Mouse (Mus musculus) neural tube, embryonic 11.5 days (tissue): ENCODE measurements around the gene Elfn2. TPM values are rescaled to one million over a fixed set of nuclear protein-coding genes. Genes with fewer than 3 reads are reported as not detected.

ENCODE experiments used
- ATAC-seq: fragments of 200-750 bp; cut with Nextera tagmentation; 2 replicates; pipeline ENCODE4 v1.8.0; 2017; ENCODE audit warnings: moderate number of reproducible peaks, mild to moderate bottlenecking, moderate TSS enrichment, moderate library complexity; ENCODE audit not compliant: insufficient read depth, low FRiP score, low TSS enrichment
- DNase-seq: peaks from one replicate; pipeline ENCODE4 v3.0.0-alpha.2; 2015; ENCODE audit warnings: low spot score
- H3K27ac ChIP-seq: fragments of 300-500 bp; sonication (generic); 2 replicates; pipeline ENCODE4 v1.5.1; 2014; ENCODE audit warnings: low read depth, mild to moderate bottlenecking, low read length
- H3K27me3 ChIP-seq: fragments of 300-500 bp; sonication (generic); 2 replicates; pipeline ENCODE4 v1.6.1; 2014; ENCODE audit warnings: mild to moderate bottlenecking, low read length, mixed read lengths; ENCODE audit not compliant: control insufficient read depth, insufficient read depth
- H3K36me3 ChIP-seq: fragments of 300-500 bp; sonication (generic); 2 replicates; pipeline ENCODE4 v1.6.1; 2014; ENCODE audit warnings: mild to moderate bottlenecking, low read length, moderate library complexity, mixed read lengths; ENCODE audit not compliant: control insufficient read depth, insufficient read depth
- H3K4me1 ChIP-seq: fragments of 300-500 bp; sonication (generic); 2 replicates; pipeline ENCODE4 v1.6.1; 2014; ENCODE audit warnings: low read length, mixed read lengths; ENCODE audit not compliant: control insufficient read depth, insufficient read depth
- H3K4me2 ChIP-seq: fragments of 300-500 bp; sonication (generic); 2 replicates; pipeline ENCODE4 v1.6.1; 2014; ENCODE audit warnings: low read depth, mild to moderate bottlenecking, moderate library complexity
- H3K4me3 ChIP-seq: fragments of 300-500 bp; sonication (generic); 2 replicates; pipeline ENCODE4 v1.5.1; 2014; ENCODE audit warnings: low read depth, low read length
- H3K9ac ChIP-seq: fragments of 300-500 bp; sonication (generic); 2 replicates; pipeline ENCODE4 v1.6.1; 2014; ENCODE audit warnings: mild to moderate bottlenecking, low read length
- H3K9me3 ChIP-seq: fragments of 300-500 bp; sonication (generic); 2 replicates; pipeline ENCODE4 v1.6.1; 2016; ENCODE audit warnings: low read length; ENCODE audit not compliant: control insufficient read depth
- WGBS: fragments of 180-500 bp; shearing (Covaris S2); extraction: QIAGEN DNeasy Blood & Tissue Kit; methylation state at CpG from one replicate; pipeline ENCODE4 v1.1.7; 2014; 5-methylcytosine and 5-hydroxymethylcytosine counted together
- polyA plus RNA-seq: library from polyadenylated mRNA; unstranded; fragments of >200 nt; fragmentation: Nextera tagmentation; extraction: Ambion mirVana; gene quantifications from 2 replicates; pipeline ENCODE4 v1.2.1, GENCODE M21; 2014

The Elfn2 gene
- polyA plus RNA-seq, 1 experiment from 2014 or later: 0.15 TPM

DNA sequence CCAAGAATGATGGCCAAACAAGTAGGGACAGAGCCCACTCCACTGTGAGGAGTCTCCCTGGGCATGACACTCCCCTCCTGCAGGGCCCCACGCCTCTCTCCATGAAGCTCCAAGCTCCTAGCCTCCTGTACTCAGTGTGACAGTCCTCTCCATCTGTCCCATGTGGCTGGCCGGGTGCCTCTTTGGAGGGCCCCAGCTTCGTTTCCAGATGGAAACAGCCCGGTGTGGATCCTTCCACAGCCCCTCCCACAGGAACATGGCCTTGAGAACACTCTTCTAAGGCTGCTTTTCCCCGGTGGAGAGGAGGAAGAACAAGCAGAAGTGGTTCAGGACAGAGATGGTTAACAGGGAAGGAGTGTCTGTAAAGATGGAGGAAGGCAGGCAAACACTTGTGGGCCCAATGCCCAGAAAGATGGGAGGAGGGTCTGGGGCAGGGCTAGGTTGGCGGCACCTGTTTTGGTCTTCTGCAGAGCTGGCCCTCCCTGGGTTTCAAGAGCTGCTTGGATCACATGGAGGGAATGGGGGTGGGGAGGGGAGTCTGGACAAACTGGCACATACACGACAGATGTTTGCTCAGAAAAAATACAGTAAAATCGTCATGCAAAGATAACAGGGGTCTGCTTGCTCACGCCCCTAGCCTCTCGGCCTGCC, 49.2 kb downstream of the Elfn2 start:
- H3K27ac ChIP-seq: no peak overlapping the region
- ATAC-seq (no peak), DNase-seq (no peak)
- no peak overlapping the region for H3K4me2 ChIP-seq
- H3K27me3 ChIP-seq: peaks cover 33% of the 10 kb centered on the region
- H3K36me3 ChIP-seq: no peaks in the 10 kb centered on the region
- WGBS: 76% methylated on average over 10 of the region's 10 CpGs
- no peak overlapping the region for H3K4me3 ChIP-seq
- no peaks in the 10 kb centered on the region for H3K9me3 ChIP-seq
- no peak overlapping the region for H3K9ac ChIP-seq
- H3K4me1 ChIP-seq: no peaks in the 10 kb centered on the region

DNA sequence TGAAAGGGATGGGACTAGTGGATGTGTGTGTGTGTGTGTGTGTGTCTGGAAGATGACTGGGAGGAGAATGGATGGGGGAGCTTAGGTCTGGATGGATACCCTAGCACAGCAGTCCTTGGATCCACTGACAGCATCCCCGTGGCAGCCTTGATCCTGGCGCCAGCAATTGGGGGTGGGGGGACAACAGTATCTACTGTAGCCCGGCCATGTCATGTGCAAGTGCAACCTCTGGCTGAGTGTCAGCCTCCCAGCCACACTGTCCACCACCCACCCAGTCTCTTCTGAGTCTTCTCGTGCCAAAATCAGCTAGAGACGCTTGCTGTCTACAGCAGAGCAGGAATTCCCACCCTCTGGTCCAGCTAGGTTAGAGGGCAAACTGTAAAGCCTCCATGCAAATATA, 54.3 kb downstream of the Elfn2 start:
- H3K4me1 ChIP-seq: no peaks in the 10 kb centered on the region
- no peak for ATAC-seq
- no peak overlapping the region for H3K4me2 ChIP-seq
- H3K4me3 ChIP-seq: no peak overlapping the region
- no peaks in the 10 kb centered on the region for H3K9me3 ChIP-seq
- WGBS: 81% methylated on average over 5 of the region's 5 CpGs
- no peaks in the 10 kb centered on the region for H3K27me3 ChIP-seq
- no peak overlapping the region for H3K27ac ChIP-seq
- H3K9ac ChIP-seq: no peak overlapping the region
- DNase-seq: no peak
- H3K36me3 ChIP-seq: no peaks in the 10 kb centered on the region

DNA sequence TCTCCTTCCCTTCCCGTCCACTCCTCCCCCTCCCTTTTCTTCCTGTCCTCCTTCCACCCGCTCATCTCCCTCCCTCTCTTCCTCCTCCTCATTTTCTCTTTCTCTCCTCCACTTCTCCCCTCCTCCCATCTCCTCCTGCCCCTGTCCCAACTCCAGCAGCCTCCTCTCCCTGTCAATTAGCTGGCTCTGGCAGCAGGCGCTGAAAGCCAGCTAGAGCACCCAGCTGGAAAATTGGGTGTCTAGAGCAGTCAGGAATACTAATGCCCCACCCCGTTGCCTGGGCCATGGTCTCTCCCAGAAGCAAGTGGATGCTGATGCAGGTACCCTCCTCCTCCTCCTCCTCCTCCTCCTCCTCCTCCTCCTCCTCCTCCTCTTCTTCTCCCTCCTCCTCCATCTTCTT, 67.4 kb downstream of the Elfn2 start:
- Histone ChIP-seq H3K9ac (no peak overlapping the region), H3K4me3 (no peak overlapping the region), H3K27me3 (no peaks in the 10 kb centered on the region), H3K27ac (no peak overlapping the region), H3K9me3 (no peaks in the 10 kb centered on the region), H3K4me1 (no peaks in the 10 kb centered on the region), H3K36me3 (no peaks in the 10 kb centered on the region), H3K4me2 (no peak overlapping the region)
- DNase-seq (no peak), ATAC-seq (no peak)
- WGBS: 48% methylated on average over 4 of the region's 4 CpGs

DNA sequence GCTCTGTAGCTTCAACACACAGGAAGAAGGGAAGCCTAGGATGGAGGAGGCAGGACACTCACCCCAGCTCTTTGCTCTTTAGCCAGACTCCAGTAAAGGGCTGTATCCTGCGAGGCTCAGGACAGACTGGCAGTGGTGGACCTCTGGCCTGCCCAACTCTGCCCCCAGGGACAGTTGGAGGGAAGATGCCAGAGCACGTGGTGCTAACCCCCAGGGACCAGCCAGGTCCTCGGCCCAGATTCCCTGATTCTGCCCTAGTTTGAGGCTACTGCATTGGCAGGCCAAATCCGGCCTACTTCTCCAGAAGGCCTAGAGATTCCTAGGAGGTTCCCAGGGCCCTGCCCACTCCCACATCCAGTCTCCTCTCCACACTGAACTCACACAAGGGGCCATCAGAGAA, 70.8 kb downstream of the Elfn2 start:
- Histone ChIP-seq H3K4me1 (no peaks in the 10 kb centered on the region), H3K9me3 (no peaks in the 10 kb centered on the region), H3K27ac (no peak overlapping the region), H3K27me3 (no peaks in the 10 kb centered on the region), H3K36me3 (no peaks in the 10 kb centered on the region), H3K9ac (no peak overlapping the region), H3K4me3 (no peak overlapping the region), H3K4me2 (no peak overlapping the region)
- DNase-seq (no peak), ATAC-seq (no peak)
- 84% methylated on average over 4 of the region's 4 CpGs for WGBS

DNA sequence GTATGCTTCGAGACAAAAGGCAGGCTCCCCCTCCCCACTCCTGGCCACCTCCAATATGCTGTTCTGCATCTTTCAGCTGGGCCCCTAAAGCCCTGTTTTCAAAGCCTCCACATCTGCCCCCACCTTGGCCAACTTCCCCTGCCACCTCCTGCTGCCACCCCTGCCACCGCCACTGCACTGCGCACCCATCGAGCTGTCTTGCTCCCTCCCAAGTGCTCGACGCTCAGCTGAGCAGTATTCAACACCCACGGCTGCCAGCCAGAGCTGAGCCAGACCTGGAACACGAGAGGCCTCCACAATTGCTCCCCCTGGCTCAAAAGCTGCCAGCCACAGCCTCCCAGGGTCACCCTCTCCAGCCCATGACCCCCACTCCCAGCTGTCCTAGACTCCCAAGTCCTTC, 74.0 kb downstream of the Elfn2 start:
- ATAC-seq: no peak
- no peak overlapping the region for H3K4me2 ChIP-seq

DNA sequence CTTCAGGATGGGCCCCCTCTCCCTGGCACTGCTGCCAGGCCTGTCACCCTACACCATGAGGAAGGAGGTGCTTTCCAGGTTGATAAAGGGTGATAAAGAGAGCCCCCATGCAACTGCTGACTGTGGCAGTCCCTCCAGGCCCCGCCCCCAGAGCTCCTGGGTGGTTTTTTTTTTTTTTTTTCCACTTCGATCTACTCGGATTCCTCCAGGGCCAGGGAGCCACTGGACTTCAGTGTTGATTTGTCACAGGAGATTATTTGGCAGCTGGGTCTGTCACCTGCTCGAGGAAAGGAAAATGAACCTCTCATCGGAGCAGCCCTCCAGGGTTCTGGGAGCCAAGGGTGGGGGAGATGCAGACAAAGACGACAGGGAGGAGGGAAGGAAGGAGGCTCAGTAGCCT, 74.9 kb downstream of the Elfn2 start:
- no peak overlapping the region for H3K27ac ChIP-seq
- H3K4me3 ChIP-seq: no peak overlapping the region
- no peak overlapping the region for H3K4me2 ChIP-seq
- no peak overlapping the region for H3K9ac ChIP-seq
- H3K27me3 ChIP-seq: no peaks in the 10 kb centered on the region
- H3K9me3 ChIP-seq: no peaks in the 10 kb centered on the region
- no peaks in the 10 kb centered on the region for H3K36me3 ChIP-seq
- 21% methylated on average over 6 of the region's 6 CpGs for WGBS
- H3K4me1 ChIP-seq: no peaks in the 10 kb centered on the region
- no peak for DNase-seq
- no peak for ATAC-seq

More for the DNA sequence above, 74.0 kb downstream of the Elfn2 start:
- Histone ChIP-seq H3K9me3 (no peaks in the 10 kb centered on the region), H3K36me3 (no peaks in the 10 kb centered on the region), H3K4me3 (no peak overlapping the region), H3K4me1 (no peaks in the 10 kb centered on the region), H3K27ac (no peak overlapping the region), H3K27me3 (no peaks in the 10 kb centered on the region), H3K9ac (0 out of 2 replicates have a peak overlapping the region, but pooled peaks have one; percentile 4)
- 57% methylated on average over 8 of the region's 8 CpGs for WGBS
- no peak for DNase-seq

DNA sequence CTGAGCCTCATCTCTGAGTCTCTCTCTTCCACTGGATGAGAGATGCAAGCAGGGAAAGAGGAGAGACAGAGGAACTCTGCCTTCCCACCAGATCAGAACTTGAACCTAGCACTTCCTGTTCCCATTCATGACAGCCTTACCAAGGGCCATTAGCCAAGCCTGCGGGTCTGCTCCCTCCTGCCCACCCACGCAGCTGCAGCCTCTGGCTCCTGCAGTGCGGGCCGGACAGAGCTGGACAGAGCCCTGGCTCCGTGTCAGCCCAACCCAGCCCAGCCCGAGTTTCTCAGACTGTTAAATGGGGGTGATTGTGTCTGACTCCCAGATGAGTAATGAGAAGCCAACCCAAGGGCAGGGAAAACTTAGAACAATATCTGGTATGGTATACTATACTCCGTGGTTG, 83.3 kb downstream of the Elfn2 start:
- DNase-seq (no peak), ATAC-seq (no peak)
- Histone ChIP-seq H3K4me2 (no peak overlapping the region), H3K9ac (no peak overlapping the region), H3K4me3 (no peak overlapping the region), H3K4me1 (peaks cover 17% of the 10 kb centered on the region), H3K36me3 (no peaks in the 10 kb centered on the region), H3K27ac (no peak overlapping the region), H3K27me3 (no peaks in the 10 kb centered on the region), H3K9me3 (no peaks in the 10 kb centered on the region)
- WGBS: 52% methylated on average over 7 of the region's 7 CpGs

DNA sequence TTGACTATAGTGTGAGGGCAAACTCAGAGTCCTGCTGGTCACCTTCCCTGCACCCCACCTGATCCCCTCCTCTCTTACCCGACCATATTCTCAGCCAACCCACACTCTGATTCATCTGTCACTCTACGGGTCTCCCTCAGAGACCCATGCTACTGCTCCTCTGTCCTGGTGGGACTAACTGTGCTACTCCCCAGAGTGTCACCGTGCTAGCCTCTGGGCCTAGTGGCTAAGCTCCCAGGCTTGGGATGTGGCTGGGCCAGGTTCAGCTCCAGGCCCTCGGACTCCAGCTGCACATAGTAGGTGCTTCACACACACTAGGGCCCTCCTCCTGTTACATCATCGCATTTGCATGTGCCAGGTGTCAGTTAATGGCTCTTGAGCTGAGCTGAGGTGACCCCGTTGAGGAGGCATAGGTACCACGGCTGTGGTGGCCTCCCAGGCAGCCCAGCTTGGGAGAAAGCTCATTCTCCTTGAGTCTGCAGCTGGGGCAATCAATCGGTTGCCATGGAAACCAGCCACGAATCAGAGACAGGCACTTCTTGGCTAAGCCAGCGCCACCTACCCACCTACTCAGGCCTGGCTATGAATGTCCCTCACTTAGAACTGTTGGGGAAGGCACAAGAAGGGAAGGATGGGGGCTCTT, 84.4 kb downstream of the Elfn2 start:
- peak; percentile 80 for DNase-seq
- no peak overlapping the region for H3K27ac ChIP-seq
- no peaks in the 10 kb centered on the region for H3K36me3 ChIP-seq
- no peaks in the 10 kb centered on the region for H3K9me3 ChIP-seq
- no peak overlapping the region for H3K4me2 ChIP-seq
- no peaks in the 10 kb centered on the region for H3K27me3 ChIP-seq
- ATAC-seq: peak; percentile 71
- no peak overlapping the region for H3K4me3 ChIP-seq
- H3K9ac ChIP-seq: no peak overlapping the region
- WGBS: 30% methylated on average over 10 of the region's 10 CpGs
- peaks cover 17% of the 10 kb centered on the region for H3K4me1 ChIP-seq

DNA sequence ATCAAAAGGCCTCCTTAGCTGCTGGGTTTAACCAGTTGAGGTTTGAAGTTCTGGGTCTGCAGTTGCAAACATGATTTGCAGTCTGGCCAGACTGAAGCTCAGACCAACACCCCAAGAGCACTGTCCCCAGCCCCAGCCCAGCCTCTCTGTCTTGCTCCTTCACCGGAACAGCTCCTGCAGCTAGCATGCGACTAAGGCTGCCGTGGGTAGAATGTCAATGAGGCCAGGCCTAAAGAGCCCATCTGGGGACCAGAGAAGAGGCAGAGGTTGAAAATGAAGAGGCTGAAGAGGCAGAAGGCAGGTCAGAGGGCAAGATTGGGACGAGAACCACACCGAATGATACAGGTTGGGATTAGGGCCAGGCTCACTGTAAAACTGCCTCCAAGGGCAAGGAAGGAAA, 85.2 kb downstream of the Elfn2 start:
- WGBS: 51% methylated on average over 5 of the region's 5 CpGs
- Histone ChIP-seq H3K4me2 (no peak overlapping the region), H3K27me3 (no peaks in the 10 kb centered on the region), H3K27ac (peak overlapping the region; percentile 34; the same call in 1 of the 2 replicates), H3K9ac (no peak overlapping the region), H3K4me1 (peaks cover 17% of the 10 kb centered on the region), H3K36me3 (no peaks in the 10 kb centered on the region), H3K9me3 (no peaks in the 10 kb centered on the region), H3K4me3 (no peak overlapping the region)
- ATAC-seq (no peak), DNase-seq (peak; percentile 64)
